Mouse (Mus musculus): ENCODE measurements around the gene Tmem200a. TPM values are rescaled to one million over a fixed set of nuclear protein-coding genes. Genes with fewer than 3 reads are reported as not detected.

The Tmem200a gene
- polyA plus RNA-seq, 1 experiment from 2014 or later, result 24.7 TPM

GRCm38 (mm10) chr10:26059662-26060307 lies 19.1 kb downstream of the Tmem200a start:
- no peak for ATAC-seq (ENCODE audit: insufficient read depth, low FRiP score, low read depth)
- Histone ChIP-seq H3K36me3 (no peaks in the 10 kb centered on the region), H3K4me1 (no peaks in the 10 kb centered on the region), H3K9ac (no peak overlapping the region), H3K4me3 (replicated peaks) (no peak overlapping the region), H3K27me3 (replicated peaks) (no peaks in the 10 kb centered on the region), H3K4me2 (no peak overlapping the region), H3K9me3 (no peaks in the 10 kb centered on the region), H3K27ac (no peak overlapping the region)
- WGBS, result 89% methylated on average over 3 of the region's 3 CpGs

GRCm38 (mm10) chr10:26051177-26051576 lies 27.7 kb downstream of the Tmem200a start:
- no peak for ATAC-seq (ENCODE audit: insufficient read depth, low FRiP score, low read depth)
- 87% methylated on average over 2 of the region's 2 CpGs for WGBS

GRCm38 (mm10) chr10:26034931-26035330 lies 43.9 kb downstream of the Tmem200a start:
- Histone ChIP-seq H3K9ac (no peak overlapping the region), H3K27ac (no peak overlapping the region), H3K4me2 (no peak overlapping the region), H3K27me3 (replicated peaks) (no peaks in the 10 kb centered on the region), H3K4me3 (replicated peaks) (no peak overlapping the region), H3K4me1 (no peaks in the 10 kb centered on the region), H3K9me3 (no peaks in the 10 kb centered on the region), H3K36me3 (no peaks in the 10 kb centered on the region)
- no peak for ATAC-seq (ENCODE audit: insufficient read depth, low FRiP score, low read depth)
- WGBS, result 71% methylated on average over 5 of the region's 5 CpGs

More at GRCm38 (mm10) chr10:26051177-26051576, 27.7 kb downstream of the Tmem200a start:
- Histone ChIP-seq H3K36me3 (no peaks in the 10 kb centered on the region), H3K4me3 (replicated peaks) (no peak overlapping the region), H3K9ac (no peak overlapping the region), H3K4me1 (no peaks in the 10 kb centered on the region), H3K27ac (no peak overlapping the region), H3K9me3 (no peaks in the 10 kb centered on the region), H3K27me3 (replicated peaks) (no peaks in the 10 kb centered on the region), H3K4me2 (no peak overlapping the region)

GRCm38 (mm10) chr10:26018740-26019139 lies 60.1 kb downstream of the Tmem200a start:
- no peaks in the 10 kb centered on the region for H3K36me3 ChIP-seq
- no peak for ATAC-seq (ENCODE audit: insufficient read depth, low FRiP score, low read depth)
- no peak overlapping the region for H3K27ac ChIP-seq
- no peaks in the 10 kb centered on the region for H3K27me3 ChIP-seq (replicated peaks)
- H3K4me3 ChIP-seq (replicated peaks), result no peak overlapping the region
- no peak overlapping the region for H3K9ac ChIP-seq
- no peak overlapping the region for H3K4me2 ChIP-seq
- no peaks in the 10 kb centered on the region for H3K4me1 ChIP-seq
- WGBS, result 69% methylated on average over 3 of the region's 3 CpGs
- H3K9me3 ChIP-seq, result no peaks in the 10 kb centered on the region

- ATAC-seq (ENCODE audit: insufficient read depth, low FRiP score, low read depth), result no peak
- Histone ChIP-seq H3K4me1 (no peaks in the 10 kb centered on the region), H3K9ac (no peak overlapping the region), H3K9me3 (no peaks in the 10 kb centered on the region), H3K36me3 (no peaks in the 10 kb centered on the region), H3K27me3 (replicated peaks) (no peaks in the 10 kb centered on the region), H3K4me2 (no peak overlapping the region), H3K27ac (no peak overlapping the region), H3K4me3 (replicated peaks) (no peak overlapping the region)
- WGBS, result 58% methylated on average over 1 of the region's 1 CpGs
Measured at GRCm38 (mm10) chr10:26014298-26014697, 64.6 kb downstream of the Tmem200a start.

GRCm38 (mm10) chr10:26008948-26009347 lies 69.9 kb downstream of the Tmem200a start:
- Histone ChIP-seq H3K36me3 (no peaks in the 10 kb centered on the region), H3K27ac (no peak overlapping the region), H3K9me3 (no peaks in the 10 kb centered on the region), H3K4me1 (peaks cover 2% of the 10 kb centered on the region; the same call in 1 of the 2 replicates), H3K4me3 (replicated peaks) (no peak overlapping the region), H3K9ac (no peak overlapping the region), H3K27me3 (replicated peaks) (no peaks in the 10 kb centered on the region), H3K4me2 (no peak overlapping the region)
- ATAC-seq (ENCODE audit: insufficient read depth, low FRiP score, low read depth), result peak; percentile 50; the same call in 1 of the 2 replicates
- WGBS, result 30% methylated on average over 5 of the region's 5 CpGs

GRCm38 (mm10) chr10:26005471-26005870 lies 73.4 kb downstream of the Tmem200a start:
- peaks cover 2% of the 10 kb centered on the region; the same call in 1 of the 2 replicates for H3K4me1 ChIP-seq
- WGBS, result 82% methylated on average over 6 of the region's 6 CpGs

GRCm38 (mm10) chr10:26000893-26001292 lies 78.0 kb downstream of the Tmem200a start:
- no peak overlapping the region for H3K4me2 ChIP-seq
- H3K4me1 ChIP-seq, result no peaks in the 10 kb centered on the region
- no peaks in the 10 kb centered on the region for H3K36me3 ChIP-seq
- no peak overlapping the region for H3K4me3 ChIP-seq (replicated peaks)
- no peak overlapping the region for H3K27ac ChIP-seq
- ATAC-seq (ENCODE audit: insufficient read depth, low FRiP score, low read depth), result no peak
- no peaks in the 10 kb centered on the region for H3K27me3 ChIP-seq (replicated peaks)
- H3K9ac ChIP-seq, result no peak overlapping the region
- 81% methylated on average over 2 of the region's 2 CpGs for WGBS
- H3K9me3 ChIP-seq, result no peaks in the 10 kb centered on the region

More at GRCm38 (mm10) chr10:26005471-26005870, 73.4 kb downstream of the Tmem200a start:
- Histone ChIP-seq H3K27ac (no peak overlapping the region), H3K36me3 (no peaks in the 10 kb centered on the region), H3K4me2 (no peak overlapping the region), H3K9ac (no peak overlapping the region), H3K4me3 (replicated peaks) (no peak overlapping the region), H3K9me3 (no peaks in the 10 kb centered on the region), H3K27me3 (replicated peaks) (no peaks in the 10 kb centered on the region)
- ATAC-seq (ENCODE audit: insufficient read depth, low FRiP score, low read depth), result no peak

- no peaks in the 10 kb centered on the region for H3K4me1 ChIP-seq
Measured at GRCm38 (mm10) chr10:25999291-25999930, 79.4 kb downstream of the Tmem200a start.

GRCm38 (mm10) chr10:25984056-25984455 lies 94.8 kb downstream of the Tmem200a start:
- Histone ChIP-seq H3K27ac (no peak overlapping the region), H3K4me3 (replicated peaks) (no peak overlapping the region), H3K4me2 (no peak overlapping the region), H3K9me3 (no peaks in the 10 kb centered on the region), H3K9ac (no peak overlapping the region), H3K4me1 (no peaks in the 10 kb centered on the region), H3K36me3 (no peaks in the 10 kb centered on the region), H3K27me3 (replicated peaks) (no peaks in the 10 kb centered on the region)
- no peak for ATAC-seq (ENCODE audit: insufficient read depth, low FRiP score, low read depth)
- WGBS, result 76% methylated on average over 2 of the region's 2 CpGs

More at GRCm38 (mm10) chr10:25999291-25999930, 79.4 kb downstream of the Tmem200a start:
- H3K27me3 ChIP-seq (replicated peaks), result no peaks in the 10 kb centered on the region
- no peak overlapping the region for H3K9ac ChIP-seq
- WGBS, result 69% methylated on average over 5 of the region's 5 CpGs
- no peak overlapping the region for H3K4me2 ChIP-seq
- no peaks in the 10 kb centered on the region for H3K36me3 ChIP-seq
- H3K9me3 ChIP-seq, result no peaks in the 10 kb centered on the region
- H3K27ac ChIP-seq, result no peak overlapping the region
- no peak overlapping the region for H3K4me3 ChIP-seq (replicated peaks)
- ATAC-seq (ENCODE audit: insufficient read depth, low FRiP score, low read depth), result no peak

- WGBS, result 80% methylated on average over 1 of the region's 1 CpGs
- H3K27ac ChIP-seq, result no peak overlapping the region
- no peak overlapping the region for H3K4me2 ChIP-seq
- H3K9me3 ChIP-seq, result no peaks in the 10 kb centered on the region
- ATAC-seq (ENCODE audit: insufficient read depth, low FRiP score, low read depth), result no peak
- H3K4me1 ChIP-seq, result no peaks in the 10 kb centered on the region
- no peaks in the 10 kb centered on the region for H3K27me3 ChIP-seq (replicated peaks)
- no peak overlapping the region for H3K4me3 ChIP-seq (replicated peaks)
- H3K9ac ChIP-seq, result no peak overlapping the region
- H3K36me3 ChIP-seq, result no peaks in the 10 kb centered on the region
Measured at GRCm38 (mm10) chr10:25982617-25983016, 96.2 kb downstream of the Tmem200a start.

GRCm38 (mm10) chr10:25962863-25963262 lies 116.0 kb downstream of the Tmem200a start:
- Histone ChIP-seq H3K4me3 (replicated peaks) (no peak overlapping the region), H3K27ac (no peak overlapping the region), H3K4me2 (no peak overlapping the region), H3K9ac (no peak overlapping the region), H3K36me3 (no peaks in the 10 kb centered on the region), H3K4me1 (no peaks in the 10 kb centered on the region), H3K27me3 (replicated peaks) (no peaks in the 10 kb centered on the region), H3K9me3 (no peaks in the 10 kb centered on the region)
- ATAC-seq (ENCODE audit: insufficient read depth, low FRiP score, low read depth), result no peak
- WGBS, result 22% methylated on average over 4 of the region's 4 CpGs

All from stomach, embryonic 15.5 days (tissue).